Mouse (Mus musculus) megakaryocyte, embryonic 14.5 days (primary cell): ENCODE results near the gene Gab3.

Experiments
- FLI1 ChIP-seq: IDR thresholded peaks from 2 replicates; pipeline ENCODE4 v1.6.1; 2012; ENCODE audit warnings: low read length, inconsistent platforms, mixed read lengths
- GATA1 ChIP-seq: IDR thresholded peaks from 3 replicates; pipeline ENCODE4 v1.6.1; 2012; ENCODE audit warnings: mixed read lengths, low read length, inconsistent platforms, borderline replicate concordance

- no peak for TF ChIP-seq GATA1
- no peak for TF ChIP-seq FLI1
Observed at GRCm38 (mm10) chrX:75129474-75129873, 44.2 kb upstream of the Gab3 start.
